ENCODE assay signal across 8 mouse cellular contexts in the genomic region with DNA sequence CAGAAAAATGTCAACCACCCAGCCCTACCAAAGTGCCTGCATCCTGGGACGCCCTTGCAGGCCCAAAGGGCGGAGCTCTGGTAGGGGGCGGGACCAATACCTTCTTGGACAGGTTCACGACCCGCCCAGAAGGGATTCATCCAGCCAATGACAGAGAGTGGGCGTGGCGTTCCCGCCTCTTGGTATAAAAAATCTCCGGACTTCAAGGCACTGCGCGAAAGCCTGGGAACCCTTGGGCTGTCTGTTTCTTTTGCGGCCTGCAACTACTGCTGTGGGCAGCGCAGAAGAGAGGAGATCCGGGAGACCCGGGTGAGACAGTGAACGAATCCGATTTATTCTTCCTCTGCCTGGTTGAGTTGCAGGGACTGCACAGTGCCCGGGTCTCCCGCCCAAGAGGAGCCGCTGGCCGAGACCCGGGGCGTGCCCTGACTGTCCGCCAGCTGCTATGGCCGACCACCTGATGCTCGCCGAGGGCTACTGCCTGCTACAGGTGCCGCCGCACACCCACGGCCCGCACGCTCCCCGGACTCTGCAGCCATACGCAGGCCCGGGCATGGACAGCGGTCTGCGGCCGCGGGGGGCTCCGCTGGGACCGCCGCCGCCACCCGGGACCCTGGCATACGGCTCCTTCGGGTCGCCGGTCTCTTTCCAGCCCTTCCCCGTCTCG. TPM values are rescaled to one million over a fixed set of nuclear protein-coding genes. Genes with fewer than 3 reads are reported as not detected.
DNase-seq lines count a peak whose midpoint lies in the region; ATAC-seq and TF ChIP-seq lines count a peak whose summit lies in the region.

A gene (plus strand): TSS at position 215 of the 667 bp plus-strand sequence.

- H3K4me1 ChIP-seq in hindbrain, embryonic 12.5 days: peaks cover 13% of the 10 kb centered on the region
- H3K4me1 ChIP-seq in lung, postnatal 0 days (ENCODE audit: insufficient read depth, low read depth, low read length): 0 out of 2 replicates have a peak, but pooled peaks cover 6% of the 10 kb centered on the region

- no peak within 1 kb of the TSS for H3K27ac ChIP-seq in hindbrain, embryonic 12.5 days
- 0 out of 2 replicates have a peak within 1 kb of the TSS, but pooled peaks have one; percentile 26 for H3K27ac ChIP-seq in lung, postnatal 0 days (ENCODE audit: low read length)

- H3K36me3 ChIP-seq in hindbrain, embryonic 12.5 days: no peaks in the 10 kb centered on the region
- H3K36me3 ChIP-seq in lung, postnatal 0 days (ENCODE audit: insufficient read depth, low read length): no peaks in the 10 kb centered on the region

- TF ChIP-seq EP300 in lung, postnatal 0 days (IDR thresholded peaks at IDR 0.05): no peak

- ATAC-seq in hindbrain, embryonic 12.5 days (ENCODE audit: low FRiP score): peak; percentile 76
- peak; percentile 95 for ATAC-seq in lung, postnatal 0 days

- peaks cover 49% of the 10 kb centered on the region for H3K27me3 ChIP-seq in hindbrain, embryonic 12.5 days
- peaks cover 5% of the 10 kb centered on the region for H3K27me3 ChIP-seq in lung, postnatal 0 days (replicated peaks; ENCODE audit: insufficient read depth, low read length)

- WGBS in hindbrain, embryonic 12.5 days: under 1% methylated on average over 50 of the region's 50 CpGs
- WGBS in lung, postnatal 0 days: 3% methylated on average over 38 of the region's 50 CpGs

- peak within 1 kb of the TSS; percentile 52 for H3K9ac ChIP-seq in hindbrain, embryonic 12.5 days
- H3K9ac ChIP-seq in lung, postnatal 0 days (replicated peaks; ENCODE audit: low read depth): peak within 1 kb of the TSS; percentile 0; the same call in 1 of the 2 replicates

- peak; percentile 98 for DNase-seq in R1 (ENCODE audit: low read depth, low spot score)
- peak; percentile 90 to 94 for DNase-seq in cerebellum, postnatal 25 days
- peak; percentile 70 to 74 for DNase-seq in frontal cortex, postnatal 14 days (ENCODE audit: low spot score in 2 of 2)
- peak; percentile 65 to 79 for DNase-seq in layer of hippocampus, postnatal 10 days (ENCODE audit: low spot score in 2 of 2)
- DNase-seq in lung, postnatal 0 days (ENCODE audit: low spot score): peak; percentile 97
- DNase-seq in ovary, postnatal 36 days (ENCODE audit: low spot score): peak; percentile 90
- DNase-seq in thymus, postnatal 14 days: peak; percentile 94

- H3K4me3 ChIP-seq in hindbrain, embryonic 12.5 days: peak within 1 kb of the TSS; percentile 51
- H3K4me3 ChIP-seq in lung, postnatal 0 days (ENCODE audit: low read depth, low read length): peak within 1 kb of the TSS; percentile 53

- H3K4me2 ChIP-seq in hindbrain, embryonic 12.5 days (replicated peaks): peak within 1 kb of the TSS; percentile 95
- peak within 1 kb of the TSS; percentile 100 for H3K4me2 ChIP-seq in lung, postnatal 0 days (replicated peaks; ENCODE audit: low read depth, low read length)

- H3K9me3 ChIP-seq in hindbrain, embryonic 12.5 days (replicated peaks): no peaks in the 10 kb centered on the region
- H3K9me3 ChIP-seq in lung, postnatal 0 days (ENCODE audit: low read length): no peaks in the 10 kb centered on the region

- no peak for TF ChIP-seq CTCF in lung, postnatal 0 days (IDR thresholded peaks at IDR 0.05)

RNA-seq across cellular contexts. Expression of the gene that starts here (rescaled TPM):
- polyA plus RNA-seq in hindbrain, embryonic 12.5 days (2016; fragmentation: Nextera tagmentation; extraction: Ambion mirVana): 6.1 and 8.2 TPM in 2 replicates
- total RNA-seq in layer of hippocampus, postnatal 10 days (2021): 1 to 10 TPM; 3.5 to 4.5 TPM
- polyA plus RNA-seq in lung, postnatal 0 days (2015; fragmentation: Nextera tagmentation; extraction: Ambion mirVana): 3.9 and 4.2 TPM in 2 replicates
